Mouse (Mus musculus) adrenal gland (tissue): ENCODE measurements around the gene Slc43a2.
"Not testable (repeated sequence)": the region's sequence is repeated elsewhere in the genome, so short reads cannot be mapped to it uniquely, and the experiment has no call there.

Experiments used
- intact Hi-C: fragments of 180-260 bp; cut with DNase I; formaldehyde crosslinking; loops from one replicate; pipeline ENCODE4 v1.15.1; 2025

The Slc43a2 gene

DNA sequence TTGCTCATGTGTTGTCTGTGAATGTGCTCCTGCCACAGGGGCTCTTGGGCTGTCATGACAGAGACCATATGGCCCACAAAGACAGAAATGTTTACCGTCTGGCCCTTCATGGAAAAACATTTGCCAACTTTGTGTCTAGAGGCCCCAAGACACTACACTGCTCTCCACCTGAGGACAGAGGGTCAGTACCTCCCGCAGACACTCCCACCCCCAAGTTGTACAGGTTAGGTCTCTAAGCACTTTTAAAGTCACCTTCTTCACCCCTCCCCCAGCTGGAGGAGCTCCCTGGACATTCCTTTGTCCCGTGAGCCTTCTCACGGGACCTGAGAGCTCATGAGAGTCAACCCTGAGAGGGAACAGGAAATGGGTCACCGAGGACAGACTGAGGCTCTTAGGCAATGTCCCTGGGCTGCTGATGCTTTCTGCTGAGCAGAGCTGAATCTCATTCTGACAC lies 18.2 kb downstream of the Slc43a2 start:
- intact Hi-C loops = no loop called here

DNA sequence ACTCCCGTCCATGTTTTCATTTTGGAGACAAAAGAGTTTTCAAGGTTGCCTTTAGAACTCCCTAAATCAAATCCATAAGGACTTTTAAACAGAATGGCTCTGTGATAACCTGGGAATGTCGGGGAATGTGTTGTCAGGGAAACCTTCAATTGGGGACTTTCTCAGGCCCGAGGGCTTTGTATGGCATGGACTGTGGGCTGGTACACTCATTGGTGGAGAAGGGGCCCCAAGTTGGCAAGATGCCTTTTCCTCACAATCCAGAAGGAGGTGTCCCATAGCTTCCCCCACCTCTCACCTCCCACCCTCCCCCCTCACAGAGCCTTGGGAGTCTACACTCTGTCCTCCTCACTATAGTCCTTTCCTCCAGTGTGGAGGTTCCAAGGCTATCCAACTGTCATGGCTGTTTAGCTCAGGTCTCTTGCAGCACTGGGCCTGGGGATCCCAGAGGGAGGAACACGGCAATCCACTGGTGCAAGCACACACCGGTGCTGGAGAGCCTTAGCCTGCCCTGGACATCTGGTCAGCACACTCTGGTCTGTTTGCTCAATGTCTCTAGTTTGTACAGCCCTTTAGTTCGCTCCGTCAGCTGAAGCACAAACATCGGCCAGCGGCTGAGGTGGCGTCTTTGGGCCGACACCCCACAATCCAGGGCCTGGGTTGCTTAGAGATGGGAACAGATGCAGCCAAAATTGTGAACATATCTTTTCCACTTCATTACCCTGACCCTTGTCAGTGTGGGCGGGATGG lies 18.9 kb downstream of the Slc43a2 start:
- intact Hi-C loops = no loop called here

DNA sequence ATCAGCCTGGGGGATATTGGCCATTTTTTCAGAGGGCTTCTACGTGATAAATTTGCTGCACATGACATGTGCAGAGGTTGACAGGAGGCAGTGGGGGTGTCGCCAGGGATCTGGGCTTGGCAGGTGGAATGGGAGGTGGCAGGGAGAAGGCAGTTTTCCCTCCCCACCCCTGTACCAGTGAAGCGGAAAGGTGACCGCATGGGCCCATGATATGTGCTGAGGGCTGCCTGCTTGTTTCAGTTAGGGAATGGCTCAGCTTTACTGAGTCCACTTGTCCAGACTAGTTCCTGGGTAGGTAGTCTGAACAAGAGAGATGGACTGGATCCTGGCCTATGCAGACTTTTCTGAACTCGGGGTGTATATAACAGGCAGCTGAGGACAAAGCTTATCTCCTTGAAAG lies 19.8 kb downstream of the Slc43a2 start:
- intact Hi-C loops = no loop called here

DNA sequence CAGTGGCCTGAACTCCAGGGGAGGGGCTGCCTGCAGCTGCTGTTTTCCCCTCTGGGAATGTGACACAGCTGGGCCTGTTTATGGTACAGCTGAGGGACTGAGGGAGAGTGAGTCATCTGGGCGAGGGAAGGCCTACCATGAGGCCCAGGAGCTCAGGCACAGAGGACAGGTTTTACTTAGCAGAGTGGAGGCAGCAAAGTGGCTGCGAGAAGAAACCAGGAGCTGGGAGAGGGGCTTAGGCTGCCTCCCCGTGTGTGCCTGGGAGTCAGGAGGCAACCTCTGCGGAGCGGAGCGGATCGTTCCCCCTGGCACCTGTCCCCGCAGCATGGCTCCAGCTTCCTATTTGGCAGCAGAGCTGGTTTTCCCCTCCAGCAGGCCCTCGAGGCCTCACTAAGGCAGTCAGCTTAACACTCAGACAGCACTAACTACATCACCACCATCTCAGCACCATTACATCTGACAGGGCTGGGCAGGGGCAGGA lies 20.5 kb downstream of the Slc43a2 start:
- intact Hi-C loops = no loop called here

DNA sequence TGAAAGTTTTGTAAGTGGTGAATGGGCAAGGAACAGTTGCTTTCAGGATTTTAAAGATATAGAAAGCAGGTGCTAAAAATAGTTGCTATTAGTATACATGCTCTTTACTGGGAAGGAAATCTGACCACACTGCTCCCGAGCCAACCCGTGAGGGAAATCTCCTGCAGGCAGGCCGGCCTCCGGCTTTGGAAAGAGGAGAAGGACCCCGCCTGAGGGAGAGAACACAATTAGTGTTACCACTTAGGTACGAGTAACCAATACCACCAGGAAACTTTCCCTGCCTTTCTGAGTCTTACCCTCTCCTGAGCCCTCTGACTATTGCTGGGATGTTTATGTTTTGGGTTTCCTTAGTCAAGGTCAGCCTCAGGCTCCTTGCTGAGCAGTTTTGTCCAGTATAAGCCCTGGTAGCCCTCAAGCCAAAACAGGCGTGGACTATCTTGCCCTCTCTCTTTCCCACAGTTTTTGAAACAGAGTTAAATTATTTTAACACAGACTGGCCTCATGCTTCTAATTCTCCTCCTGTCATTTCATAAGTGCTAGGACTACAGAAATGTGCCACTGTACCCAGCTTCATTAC lies 21.5 kb downstream of the Slc43a2 start:
- intact Hi-C loops = no loop called here

DNA sequence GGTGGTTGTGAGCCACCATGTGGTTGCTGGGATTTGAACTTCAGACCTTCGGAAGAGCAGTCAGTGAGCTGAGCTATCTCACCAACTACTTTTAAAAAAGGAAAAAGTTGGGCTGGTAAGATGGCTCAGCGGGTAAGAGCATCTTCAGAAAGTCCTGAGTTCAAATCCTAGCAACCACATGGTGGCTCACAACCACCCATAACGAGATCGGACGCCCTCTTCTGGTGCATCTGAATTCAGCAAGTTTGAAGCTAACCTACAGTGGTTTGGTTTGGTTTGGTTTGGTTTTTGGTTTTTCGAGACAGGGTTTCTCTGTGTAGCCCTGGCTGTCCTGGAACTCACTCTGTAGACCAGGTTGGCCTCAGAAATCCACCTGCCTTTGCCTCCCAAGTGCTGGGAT lies 24.5 kb downstream of the Slc43a2 start:
- intact Hi-C loops = not testable (repeated sequence)

DNA sequence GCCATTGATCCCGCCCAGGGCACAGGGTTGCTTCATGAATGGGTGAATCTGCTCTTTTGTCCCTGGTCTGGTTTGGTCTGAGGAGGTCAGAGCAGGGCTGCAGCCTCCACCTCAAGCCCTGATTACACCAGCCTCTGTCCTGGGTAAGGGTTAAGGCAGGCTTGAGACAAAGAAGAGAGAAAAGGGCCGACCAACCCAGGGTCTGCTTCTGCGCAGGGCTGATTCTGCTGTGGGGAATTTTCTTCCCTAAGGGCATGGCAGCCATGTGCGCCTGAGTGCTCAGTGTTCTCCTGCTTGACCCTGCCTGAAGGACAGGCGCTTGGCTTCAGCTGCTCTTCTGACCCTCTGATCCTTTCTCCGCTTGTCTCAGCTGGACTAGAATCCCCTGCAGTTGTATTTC lies 25.6 kb downstream of the Slc43a2 start:
- intact Hi-C loops = no loop called here

DNA sequence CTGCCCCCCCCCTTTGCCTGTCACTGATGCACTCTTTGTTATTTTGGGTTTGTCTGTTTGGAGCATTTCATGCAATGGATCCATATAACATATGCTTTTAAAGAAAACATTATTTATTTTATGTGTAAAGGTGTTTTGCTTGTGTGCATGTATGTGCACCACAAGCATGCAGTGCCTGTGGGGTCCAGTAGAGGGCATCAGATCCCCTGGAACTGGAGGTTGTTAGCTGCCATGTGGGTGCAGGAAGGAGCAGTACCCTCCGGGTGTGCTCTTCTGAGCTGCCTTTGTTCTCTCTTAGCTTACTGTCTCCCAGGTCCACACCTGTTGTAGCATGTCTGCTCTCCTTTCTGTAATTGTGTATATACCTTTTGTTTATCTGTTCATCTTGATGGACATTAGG lies 26.6 kb downstream of the Slc43a2 start:
- intact Hi-C loops = no loop called here

DNA sequence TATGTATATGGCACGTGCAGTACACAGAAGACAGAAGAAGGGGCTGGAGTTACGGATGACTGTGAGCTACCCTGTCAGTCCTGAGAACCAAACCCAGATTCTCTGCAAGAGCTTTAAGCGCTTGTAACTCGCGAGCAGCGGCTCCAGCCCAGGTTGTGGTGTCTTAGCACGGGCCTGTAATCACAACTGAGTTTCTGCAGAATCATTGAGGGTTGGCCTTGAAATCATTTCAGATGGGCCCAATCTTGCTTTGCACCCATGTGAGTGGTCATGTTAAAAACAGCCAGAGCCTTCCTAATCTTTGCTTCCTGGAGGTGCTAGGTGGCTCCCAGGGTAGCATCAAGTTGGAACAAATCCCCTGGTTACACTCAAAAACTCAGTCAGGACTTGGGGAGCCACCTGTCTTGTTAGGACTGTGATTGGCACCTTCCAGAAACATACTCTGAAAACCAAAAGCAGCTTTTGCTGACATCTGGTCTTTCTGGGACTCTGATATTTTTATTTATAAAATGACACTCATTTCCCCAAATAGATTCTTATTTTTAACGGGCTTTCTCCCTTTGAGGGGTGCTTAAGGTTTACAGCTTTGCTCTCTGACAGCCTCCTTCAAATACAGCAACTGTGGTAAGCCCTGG lies 28.5 kb downstream of the Slc43a2 start:
- intact Hi-C loops = no loop called here

DNA sequence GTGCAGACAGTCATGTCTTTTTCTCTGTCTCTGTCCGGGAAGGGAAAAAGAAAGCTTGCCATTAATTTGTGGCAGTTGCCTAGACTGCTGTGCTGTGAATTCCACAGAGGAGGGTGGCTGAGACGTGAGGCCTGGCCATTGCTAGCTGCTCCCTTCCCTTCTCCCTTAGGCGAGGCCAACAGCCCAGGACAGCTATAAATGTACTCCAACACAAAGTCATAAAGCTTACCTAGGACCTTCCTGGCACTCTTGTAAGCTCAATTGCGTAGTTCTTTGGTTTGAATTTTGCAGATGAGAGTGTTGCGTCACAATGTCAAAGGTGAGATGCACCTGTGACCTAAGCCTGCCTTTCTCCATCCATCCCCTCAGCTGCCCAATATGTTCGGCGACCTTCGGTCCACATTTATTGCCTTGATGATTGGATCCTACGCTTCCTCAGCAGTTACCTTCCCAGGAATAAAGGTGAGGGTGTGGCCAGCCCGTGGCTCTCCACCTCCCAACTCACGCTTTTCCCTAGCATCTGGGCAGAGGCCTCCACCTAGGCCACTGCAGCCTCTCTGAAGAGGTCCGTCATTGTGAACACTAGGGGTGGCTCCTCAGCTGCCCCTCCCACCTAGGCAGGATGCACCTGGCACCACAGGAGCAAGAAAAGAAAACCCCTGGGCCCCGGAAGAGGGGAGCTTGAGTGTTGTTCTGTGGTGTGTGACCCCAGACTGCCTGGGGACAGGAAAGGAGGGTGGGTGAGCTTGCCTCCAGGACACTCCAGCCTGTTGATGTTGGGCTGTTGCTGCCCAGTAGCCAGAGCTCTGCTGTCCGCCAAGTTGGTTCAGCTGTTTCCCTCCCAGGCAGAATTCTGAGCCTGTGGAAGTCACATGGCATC lies 29.3 kb downstream of the Slc43a2 start:
- intact Hi-C loops = no loop called here

DNA sequence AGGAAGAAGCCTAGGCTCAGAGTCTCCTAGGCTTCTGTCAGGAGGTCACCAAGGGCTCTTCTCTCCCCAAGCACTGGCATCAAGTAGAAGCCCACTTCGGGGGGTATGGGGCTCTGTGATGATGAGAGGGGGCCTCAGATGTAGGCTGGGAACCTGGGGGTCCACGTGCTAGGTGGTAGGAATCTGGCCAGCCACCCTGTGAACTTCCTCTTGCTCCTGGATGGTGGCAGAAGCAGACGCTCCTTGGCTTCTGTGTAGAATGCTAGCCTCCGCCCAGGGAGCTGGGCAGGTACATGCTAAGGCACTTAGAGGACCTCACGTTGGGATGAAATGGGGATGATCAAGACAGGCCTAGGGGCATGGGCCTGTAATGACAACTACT lies 29.9 kb downstream of the Slc43a2 start:
- intact Hi-C loops = no loop called here

DNA sequence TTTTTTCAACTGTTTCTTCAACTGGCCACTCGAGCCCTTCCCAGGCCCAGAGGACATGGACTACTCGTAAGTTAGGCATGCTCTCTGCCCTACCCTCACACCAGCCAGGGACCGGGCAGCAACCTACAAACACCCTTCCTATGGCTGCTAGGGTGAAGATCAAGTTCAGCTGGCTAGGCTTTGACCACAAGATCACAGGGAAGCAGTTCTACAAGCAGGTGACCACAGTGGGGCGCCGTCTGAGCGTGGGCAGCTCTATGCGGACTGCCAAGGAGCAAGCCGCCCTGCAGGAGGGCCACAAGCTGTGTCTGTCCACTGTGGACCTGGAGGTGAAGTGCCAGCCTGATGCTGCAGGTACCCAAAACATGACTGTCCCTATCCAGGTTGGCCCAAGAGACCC lies 31.3 kb downstream of the Slc43a2 start:
- intact Hi-C loops = no loop called here

DNA sequence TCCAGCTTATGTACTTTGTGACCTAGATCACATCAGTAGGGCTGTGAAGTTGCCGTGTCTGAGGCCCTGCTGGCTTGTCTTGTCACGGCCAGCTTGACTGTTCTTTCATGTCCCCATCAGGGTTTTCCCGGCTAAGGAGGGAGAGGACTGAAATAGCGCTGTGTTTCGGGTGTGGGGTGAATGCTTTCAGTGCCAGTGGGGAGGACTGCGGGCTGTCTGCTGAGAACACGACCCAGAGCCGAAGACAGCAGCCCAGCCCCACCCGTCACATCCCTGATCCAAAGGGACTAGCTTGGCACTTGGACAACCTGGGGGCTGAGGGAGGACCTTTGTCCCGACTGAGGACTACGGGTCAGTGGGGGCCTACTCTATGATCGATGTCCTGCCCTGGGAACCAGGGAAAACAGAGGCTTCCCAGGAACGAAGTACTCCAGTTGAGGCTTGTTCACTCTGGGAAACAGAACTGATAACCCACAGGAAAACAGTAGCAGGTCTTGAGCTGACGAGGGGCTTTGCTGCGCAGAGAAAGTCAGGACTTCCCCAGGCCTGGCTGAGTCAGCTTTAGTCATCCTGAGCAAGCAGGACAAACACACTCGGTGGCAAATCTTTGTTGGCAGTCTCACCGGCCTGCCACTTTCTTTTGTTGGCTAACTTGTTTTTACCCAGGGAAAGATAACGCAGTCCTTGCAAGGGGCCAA lies 32.5 kb downstream of the Slc43a2 start:
- intact Hi-C loops = no loop called here

DNA sequence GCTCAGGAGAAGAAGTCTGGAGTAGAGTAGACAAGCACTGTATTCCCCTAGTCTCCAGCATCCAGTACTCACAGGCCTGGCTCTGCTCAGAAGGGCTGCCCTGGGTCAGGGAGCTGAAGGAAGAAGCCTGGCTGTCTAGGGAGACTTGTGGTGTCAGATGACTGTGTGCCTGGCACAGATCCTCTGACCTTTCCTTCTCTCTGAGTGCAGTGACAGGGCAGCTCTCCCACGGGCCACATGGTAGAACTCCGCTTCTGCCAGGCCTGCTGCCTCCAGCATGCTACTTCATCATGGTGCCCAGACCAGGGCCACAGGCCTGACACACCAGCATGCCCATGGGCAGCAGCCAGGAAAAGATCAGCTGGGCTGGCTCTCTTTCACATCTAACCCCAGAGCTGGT lies 34.4 kb downstream of the Slc43a2 start:
- intact Hi-C loops = no loop called here

DNA sequence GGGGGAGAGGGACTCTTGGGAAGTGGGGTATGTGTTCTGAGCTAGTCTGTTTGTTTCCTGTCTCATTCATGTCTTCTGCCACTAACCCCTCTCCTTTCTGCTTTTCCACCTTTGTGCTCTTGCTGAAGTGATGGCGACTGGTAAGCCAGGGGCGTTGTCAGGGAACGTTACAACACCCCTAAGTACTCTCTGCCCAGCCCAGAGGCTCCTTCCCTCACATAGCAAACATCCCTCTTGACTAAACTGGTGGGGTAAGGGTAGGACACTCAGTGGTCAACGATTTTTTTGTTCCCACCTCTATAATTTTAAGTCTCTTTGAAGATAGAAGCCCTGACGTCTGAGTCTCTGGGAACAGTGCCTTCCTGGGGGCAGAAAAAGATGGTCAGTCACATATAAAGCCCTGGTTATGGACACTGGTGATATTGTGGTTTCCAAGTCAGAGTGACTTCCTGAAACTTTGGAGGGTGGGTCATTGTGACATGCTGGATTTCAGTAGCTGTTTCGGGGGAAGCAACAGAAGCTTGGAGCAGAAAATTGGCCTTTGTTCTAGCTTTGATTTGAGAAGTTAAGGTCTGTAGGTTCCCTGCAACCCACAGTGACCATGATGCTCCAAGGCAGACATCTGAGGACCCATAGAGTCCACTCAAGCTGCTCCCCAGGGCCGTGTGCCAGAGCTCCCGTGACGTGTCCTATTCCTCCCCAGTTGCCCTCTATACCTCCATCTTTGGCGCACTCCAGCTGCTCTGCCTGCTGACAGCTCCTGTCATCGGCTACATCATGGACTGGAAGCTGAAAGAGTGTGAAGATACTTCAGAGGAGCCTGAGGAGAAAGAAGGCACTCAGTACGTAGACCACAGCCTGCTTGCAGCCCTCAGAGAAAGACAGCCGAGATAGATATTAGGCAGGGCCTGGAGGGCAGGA lies 35.0 kb downstream of the Slc43a2 start:
- intact Hi-C loops = no loop called here

DNA sequence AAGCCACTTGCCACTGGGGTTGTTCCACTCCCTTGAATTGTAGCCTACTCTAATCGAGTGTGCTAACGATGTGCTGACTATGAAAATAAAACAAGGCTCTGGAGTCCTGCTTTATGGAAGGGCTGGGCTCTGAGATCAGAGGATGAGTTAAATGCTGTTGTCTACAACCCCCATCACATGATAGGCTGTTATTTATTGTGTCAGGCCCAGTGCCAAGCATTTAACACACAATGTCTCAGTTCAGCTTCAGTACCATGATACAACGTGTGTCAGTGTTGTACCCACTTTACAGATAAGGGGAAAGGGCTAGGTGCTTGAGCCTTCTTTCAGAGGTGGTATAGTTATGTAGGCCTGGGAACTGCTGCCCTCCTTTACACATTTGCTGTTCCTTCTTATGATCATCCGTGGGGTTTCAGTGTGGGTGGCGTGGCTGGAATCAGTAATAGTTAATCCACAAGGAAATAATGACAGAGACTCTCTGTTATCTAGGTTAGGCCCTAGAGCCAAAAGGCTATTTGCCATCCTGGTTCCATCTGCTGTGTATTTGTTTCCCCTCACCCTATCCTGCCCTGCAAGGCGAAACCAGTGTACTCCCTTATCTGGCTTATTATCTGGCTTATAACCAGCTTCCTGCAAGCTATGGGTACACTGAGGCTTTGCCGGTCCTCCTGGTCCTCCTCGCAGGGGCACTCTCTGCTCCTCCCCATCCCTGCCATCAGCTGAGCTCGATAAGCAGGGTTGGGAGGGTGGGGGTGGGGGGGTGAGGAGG lies 36.0 kb downstream of the Slc43a2 start:
- intact Hi-C loops = no loop called here

DNA sequence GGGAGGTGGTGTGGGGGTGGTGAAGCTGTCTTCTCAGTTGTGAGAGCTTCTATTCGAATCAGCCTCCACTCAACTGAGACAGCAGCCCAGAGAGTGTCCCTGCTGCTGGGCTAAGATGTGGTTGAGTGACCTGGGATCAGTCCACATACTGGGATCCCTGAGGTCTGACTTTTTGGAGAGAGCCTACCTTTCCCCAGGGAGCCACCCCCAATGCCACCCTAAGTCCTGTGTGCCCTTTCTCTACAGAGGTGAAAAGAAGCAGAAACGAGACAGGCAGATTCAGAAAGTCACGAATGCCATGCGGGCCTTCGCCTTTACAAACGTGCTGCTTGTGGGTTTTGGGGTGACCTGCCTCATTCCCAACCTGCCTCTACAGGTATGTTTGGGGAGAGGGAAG lies 36.6 kb downstream of the Slc43a2 start:
- intact Hi-C loops = no loop called here

DNA sequence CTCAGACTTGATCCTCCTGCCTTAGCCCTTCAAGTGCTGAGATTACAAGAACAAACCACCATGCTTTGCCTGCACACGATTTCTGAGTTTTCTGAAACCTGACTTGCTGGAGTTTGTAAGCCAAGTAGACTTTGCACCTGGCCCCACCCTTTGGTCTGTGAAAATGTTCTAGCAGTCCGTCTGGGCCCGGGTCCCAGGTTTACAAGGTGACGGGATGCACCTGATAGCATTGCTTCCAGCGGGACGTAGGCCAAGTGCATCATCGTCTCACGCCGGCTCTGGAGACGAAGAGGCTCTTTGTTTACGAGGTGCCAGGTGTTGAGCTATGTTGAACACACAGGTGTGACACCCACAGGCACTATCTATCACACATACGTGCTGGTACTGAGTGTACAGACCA lies 37.5 kb downstream of the Slc43a2 start:
- intact Hi-C loops = no loop called here
